Mouse (Mus musculus) fat pad, adult 2 months (tissue): Measurements from ENCODE around the gene Sipa1l2.
"Not testable (repeated sequence)": the region's sequence is repeated elsewhere in the genome, so short reads cannot be mapped to it uniquely, and the experiment has no call there.

Source experiments
- DNase-seq: peaks from one replicate; pipeline ENCODE4 v3.0.0-alpha.2; 2011; ENCODE audit warnings: low read depth, low spot score; ENCODE audit errors: extremely low read depth

The Sipa1l2 gene

GRCm38 (mm10) chr8:125539056-125540013 lies 30.3 kb downstream of the Sipa1l2 start:
- DNase-seq: no peak

- no peak for DNase-seq
Measured at GRCm38 (mm10) chr8:125538265-125538664, 31.3 kb downstream of the Sipa1l2 start.

GRCm38 (mm10) chr8:125533709-125534108 lies 35.9 kb downstream of the Sipa1l2 start:
- no peak for DNase-seq

- DNase-seq: no peak
Measured at GRCm38 (mm10) chr8:125532953-125533352, 36.7 kb downstream of the Sipa1l2 start.

GRCm38 (mm10) chr8:125532177-125532576 lies 37.4 kb downstream of the Sipa1l2 start:
- DNase-seq: no peak

- no peak for DNase-seq
Measured at GRCm38 (mm10) chr8:125531640-125532039, 38.0 kb downstream of the Sipa1l2 start.

GRCm38 (mm10) chr8:125531088-125531438 lies 38.5 kb downstream of the Sipa1l2 start:
- no peak for DNase-seq

- DNase-seq: no peak
Measured at GRCm38 (mm10) chr8:125530187-125531087, 39.2 kb downstream of the Sipa1l2 start.

- DNase-seq: no peak
Measured at GRCm38 (mm10) chr8:125529019-125529418, 40.6 kb downstream of the Sipa1l2 start.

GRCm38 (mm10) chr8:125527941-125528340 lies 41.7 kb downstream of the Sipa1l2 start:
- no peak for DNase-seq

GRCm38 (mm10) chr8:125526999-125527398 lies 42.6 kb downstream of the Sipa1l2 start:
- no peak for DNase-seq

- no peak for DNase-seq
Measured at GRCm38 (mm10) chr8:125526582-125526981, 43.0 kb downstream of the Sipa1l2 start.

GRCm38 (mm10) chr8:125524479-125524878 lies 45.1 kb downstream of the Sipa1l2 start:
- no peak for DNase-seq

GRCm38 (mm10) chr8:125523213-125523612 lies 46.4 kb downstream of the Sipa1l2 start:
- DNase-seq: no peak

GRCm38 (mm10) chr8:125522151-125522550 lies 47.5 kb downstream of the Sipa1l2 start:
- no peak for DNase-seq

- no peak for DNase-seq
Measured at GRCm38 (mm10) chr8:125521087-125521486, 48.5 kb downstream of the Sipa1l2 start.

- not testable (repeated sequence) for DNase-seq
Measured at GRCm38 (mm10) chr8:125520308-125520707, 49.3 kb downstream of the Sipa1l2 start.

- no peak for DNase-seq
Measured at GRCm38 (mm10) chr8:125518951-125519350, 50.7 kb downstream of the Sipa1l2 start.

GRCm38 (mm10) chr8:125518301-125518700 lies 51.3 kb downstream of the Sipa1l2 start:
- no peak for DNase-seq

GRCm38 (mm10) chr8:125517397-125517796 lies 52.2 kb downstream of the Sipa1l2 start:
- DNase-seq: no peak

GRCm38 (mm10) chr8:125516115-125516905 lies 53.3 kb downstream of the Sipa1l2 start:
- DNase-seq: no peak
